Mouse (Mus musculus) spleen, adult 10 weeks (tissue): ENCODE data around the gene Elovl2. TPM values are rescaled to one million over a fixed set of nuclear protein-coding genes. Genes with fewer than 3 reads are reported as not detected.

Experiments used
- polyA plus RNA-seq: library from polyadenylated mRNA; stranded (reverse); fragments of 350-450 nt; fragmentation: Illumina TruSeq; extraction: RNeasy Lipid Tissue Mini Kit (QIAGEN cat#74804); gene quantifications from one replicate; pipeline ENCODE4 v1.2.3, GENCODE M21; 2015; ENCODE audit warnings: low replicate concordance; ENCODE audit not compliant: insufficient read depth

Elovl2 gene
- 0.25 TPM for polyA plus RNA-seq

GRCm38 (mm10) chr13:41220304-41220834 is at the start of gene Elovl2:
TSS of gene Elovl2 (minus strand) at chr13:41220405.

GRCm38 (mm10) chr13:41249538-41250317 is 29.5 kb upstream of the Elovl2 start, which contains the start of gene Smim13:
TSS of gene Smim13 (plus strand) at chr13:41249844.

Other genes with a start within 250 kb of the Elovl2 start
- 75.3 TPM for gene Pak1ip1, start 219.4 kb downstream of the Elovl2 start, polyA plus RNA-seq
- gene Tmem14c, start 204.1 kb downstream of the Elovl2 start, polyA plus RNA-seq, result 115 TPM
- gene Mak, start 140.7 kb downstream of the Elovl2 start, polyA plus RNA-seq, result not detected
- gene Gcm2, start 109.4 kb downstream of the Elovl2 start, polyA plus RNA-seq, result 0.32 TPM
- gene Sycp2l, start 106.1 kb downstream of the Elovl2 start, polyA plus RNA-seq, result not detected
- gene Smim13, start 29.4 kb upstream of the Elovl2 start, polyA plus RNA-seq, result 12.1 TPM
- not detected for gene Gm17364, start 53.6 kb upstream of the Elovl2 start, polyA plus RNA-seq